Mouse (Mus musculus) heart, embryonic 13.5 days (tissue): ENCODE data around the gene Col9a2. TPM values are rescaled to one million over a fixed set of nuclear protein-coding genes. Genes with fewer than 3 reads are reported as not detected.

Experiments
- ATAC-seq: fragments of 200-750 bp; cut with Nextera tagmentation; 2 replicates; pipeline ENCODE4 v1.8.0; 2017; ENCODE audit warnings: moderate TSS enrichment; ENCODE audit not compliant: insufficient number of reproducible peaks, low FRiP score, low TSS enrichment; ENCODE audit errors: extremely low read depth
- H3K27ac ChIP-seq: fragments of 300-500 bp; sonication (generic); replicated peaks from 2 replicates; pipeline ENCODE4 v1.5.1; 2015; ENCODE audit warnings: moderate library complexity, mild to moderate bottlenecking, inconsistent platforms
- H3K27me3 ChIP-seq: fragments of 300-500 bp; sonication (generic); replicated peaks from 2 replicates; pipeline ENCODE4 v1.6.1; 2015; ENCODE audit warnings: mild to moderate bottlenecking, inconsistent platforms
- H3K36me3 ChIP-seq: fragments of 300-500 bp; sonication (generic); 2 replicates; pipeline ENCODE4 v1.6.1; 2015; ENCODE audit warnings: mild to moderate bottlenecking, inconsistent platforms
- H3K4me1 ChIP-seq: fragments of 300-500 bp; sonication (generic); 2 replicates; pipeline ENCODE4 v1.6.1; 2015; ENCODE audit warnings: inconsistent platforms
- H3K4me2 ChIP-seq: fragments of 300-500 bp; sonication (generic); 2 replicates; pipeline ENCODE4 v1.6.1; 2015; ENCODE audit warnings: inconsistent platforms, mild to moderate bottlenecking, moderate library complexity
- H3K4me3 ChIP-seq: fragments of 300-500 bp; sonication (generic); 2 replicates; pipeline ENCODE4 v1.5.1; 2015; ENCODE audit warnings: moderate library complexity, mild to moderate bottlenecking, inconsistent platforms
- H3K9ac ChIP-seq: fragments of 300-500 bp; sonication (generic); 2 replicates; pipeline ENCODE4 v1.6.1; 2015; ENCODE audit warnings: inconsistent platforms, mild to moderate bottlenecking, moderate library complexity
- H3K9me3 ChIP-seq: fragments of 300-500 bp; sonication (generic); 2 replicates; pipeline ENCODE4 v1.6.1; 2016; ENCODE audit warnings: inconsistent platforms
- WGBS: fragments of 180-500 bp; shearing (Covaris S2); methylation state at CpG from one replicate; pipeline ENCODE4 v1.1.7; 2015; ENCODE audit warnings: mixed read lengths; 5-methylcytosine and 5-hydroxymethylcytosine counted together
- polyA plus RNA-seq: library from polyadenylated mRNA; unstranded; fragments of >200 nt; fragmentation: Nextera tagmentation; extraction: Ambion mirVana; gene quantifications from 2 replicates; pipeline ENCODE4 v1.2.1, GENCODE M21; 2015

The Col9a2 gene
- polyA plus RNA-seq, 1 experiment from 2014 or later: 7.9 TPM

GRCm38 (mm10) chr4:121023941-121024340 lies 15.2 kb upstream of the Col9a2 start:
- H3K27me3 ChIP-seq: no peaks in the 10 kb centered on the region
- H3K4me2 ChIP-seq: no peak overlapping the region
- H3K9me3 ChIP-seq: no peaks in the 10 kb centered on the region
- no peak for ATAC-seq
- H3K4me3 ChIP-seq: no peak overlapping the region
- no peak overlapping the region for H3K27ac ChIP-seq
- no peaks in the 10 kb centered on the region for H3K36me3 ChIP-seq
- H3K4me1 ChIP-seq: peaks cover 34% of the 10 kb centered on the region
- WGBS: 72% methylated on average over 2 of the region's 2 CpGs
- H3K9ac ChIP-seq: no peak overlapping the region

GRCm38 (mm10) chr4:121025681-121026080 lies 13.5 kb upstream of the Col9a2 start:
- no peak for ATAC-seq
- Histone ChIP-seq H3K4me2 (no peak overlapping the region), H3K27ac (no peak overlapping the region), H3K4me1 (peaks cover 18% of the 10 kb centered on the region), H3K9ac (no peak overlapping the region), H3K9me3 (no peaks in the 10 kb centered on the region), H3K27me3 (no peaks in the 10 kb centered on the region), H3K4me3 (no peak overlapping the region), H3K36me3 (no peaks in the 10 kb centered on the region)
- 50% methylated on average over 2 of the region's 2 CpGs for WGBS

- ATAC-seq: no peak
- Histone ChIP-seq H3K9me3 (no peaks in the 10 kb centered on the region), H3K4me3 (no peak overlapping the region), H3K4me1 (0 out of 2 replicates have a peak, but pooled peaks cover 3% of the 10 kb centered on the region), H3K27me3 (no peaks in the 10 kb centered on the region), H3K36me3 (no peaks in the 10 kb centered on the region), H3K4me2 (no peak overlapping the region), H3K9ac (no peak overlapping the region), H3K27ac (no peak overlapping the region)
- WGBS: 56% methylated on average over 1 of the region's 1 CpGs
Observed at GRCm38 (mm10) chr4:121028146-121028545, 11.0 kb upstream of the Col9a2 start.

GRCm38 (mm10) chr4:121028659-121029392 lies 10.4 kb upstream of the Col9a2 start:
- WGBS: 29% methylated on average over 14 of the region's 14 CpGs
- no peak overlapping the region for H3K9ac ChIP-seq
- no peaks in the 10 kb centered on the region for H3K36me3 ChIP-seq
- H3K4me3 ChIP-seq: no peak overlapping the region
- no peak for ATAC-seq
- H3K4me1 ChIP-seq: 0 out of 2 replicates have a peak, but pooled peaks cover 4% of the 10 kb centered on the region
- no peak overlapping the region for H3K27ac ChIP-seq
- no peaks in the 10 kb centered on the region for H3K27me3 ChIP-seq
- H3K4me2 ChIP-seq: no peak overlapping the region
- no peaks in the 10 kb centered on the region for H3K9me3 ChIP-seq

- WGBS: 72% methylated on average over 3 of the region's 3 CpGs
- no peak for ATAC-seq
Observed at GRCm38 (mm10) chr4:121029632-121030031, 9.6 kb upstream of the Col9a2 start.

GRCm38 (mm10) chr4:121031440-121031839 lies 7.7 kb upstream of the Col9a2 start:
- Histone ChIP-seq H3K27ac (no peak overlapping the region), H3K4me1 (0 out of 2 replicates have a peak, but pooled peaks cover 4% of the 10 kb centered on the region), H3K4me2 (no peak overlapping the region), H3K9ac (no peak overlapping the region), H3K9me3 (no peaks in the 10 kb centered on the region), H3K4me3 (no peak overlapping the region), H3K27me3 (no peaks in the 10 kb centered on the region), H3K36me3 (no peaks in the 10 kb centered on the region)
- ATAC-seq: no peak
- 56% methylated on average over 4 of the region's 4 CpGs for WGBS

More at GRCm38 (mm10) chr4:121029632-121030031, 9.6 kb upstream of the Col9a2 start:
- Histone ChIP-seq H3K4me2 (no peak overlapping the region), H3K9me3 (no peaks in the 10 kb centered on the region), H3K36me3 (no peaks in the 10 kb centered on the region), H3K4me1 (0 out of 2 replicates have a peak, but pooled peaks cover 4% of the 10 kb centered on the region), H3K4me3 (no peak overlapping the region), H3K27me3 (no peaks in the 10 kb centered on the region), H3K27ac (no peak overlapping the region), H3K9ac (no peak overlapping the region)

GRCm38 (mm10) chr4:121033006-121033405 lies 6.2 kb upstream of the Col9a2 start:
- Histone ChIP-seq H3K4me1 (0 out of 2 replicates have a peak, but pooled peaks cover 4% of the 10 kb centered on the region), H3K9me3 (no peaks in the 10 kb centered on the region), H3K27me3 (peaks cover 4% of the 10 kb centered on the region), H3K27ac (no peak overlapping the region), H3K4me3 (no peak overlapping the region), H3K9ac (no peak overlapping the region), H3K36me3 (no peaks in the 10 kb centered on the region), H3K4me2 (no peak overlapping the region)
- no peak for ATAC-seq
- whole genome bisulfite sequencing: 67% methylated on average over 2 of the region's 2 CpGs

GRCm38 (mm10) chr4:121040323-121040722 lies 1.1 kb downstream of the Col9a2 start:
- Histone ChIP-seq H3K4me2 (peak overlapping the region; percentile 90), H3K27ac (peak overlapping the region; percentile 81; the same call in 1 of the 2 replicates), H3K4me3 (peak overlapping the region; percentile 57), H3K27me3 (peaks cover 32% of the 10 kb centered on the region), H3K36me3 (no peaks in the 10 kb centered on the region), H3K9ac (peak overlapping the region; percentile 79), H3K4me1 (peaks cover 36% of the 10 kb centered on the region), H3K9me3 (no peaks in the 10 kb centered on the region)
- WGBS: 59% methylated on average over 14 of the region's 14 CpGs
- ATAC-seq: no peak

GRCm38 (mm10) chr4:121040897-121041671 lies 1.9 kb downstream of the Col9a2 start:
- 12% methylated on average over 18 of the region's 18 CpGs for WGBS
- H3K4me3 ChIP-seq: peak overlapping the region; percentile 19; the same call in 1 of the 2 replicates

GRCm38 (mm10) chr4:121042472-121042871 lies 3.3 kb downstream of the Col9a2 start:
- Histone ChIP-seq H3K27ac (no peak overlapping the region), H3K4me1 (peaks cover 36% of the 10 kb centered on the region)

More at GRCm38 (mm10) chr4:121040897-121041671, 1.9 kb downstream of the Col9a2 start:
- Histone ChIP-seq H3K27me3 (peaks cover 32% of the 10 kb centered on the region), H3K4me1 (peaks cover 36% of the 10 kb centered on the region), H3K4me2 (peak overlapping the region; percentile 90), H3K36me3 (no peaks in the 10 kb centered on the region), H3K9ac (peak overlapping the region; percentile 71), H3K27ac (peak overlapping the region; percentile 81), H3K9me3 (no peaks in the 10 kb centered on the region)
- peak; percentile 37; the same call in 1 of the 2 replicates for ATAC-seq

GRCm38 (mm10) chr4:121042946-121043345 lies 3.8 kb downstream of the Col9a2 start:
- Histone ChIP-seq H3K4me3 (no peak overlapping the region), H3K4me2 (no peak overlapping the region), H3K36me3 (no peaks in the 10 kb centered on the region), H3K27ac (no peak overlapping the region), H3K9me3 (no peaks in the 10 kb centered on the region), H3K4me1 (peaks cover 36% of the 10 kb centered on the region), H3K9ac (no peak overlapping the region), H3K27me3 (peaks cover 29% of the 10 kb centered on the region)
- WGBS: 61% methylated on average over 3 of the region's 3 CpGs
- ATAC-seq: no peak

More at GRCm38 (mm10) chr4:121042472-121042871, 3.3 kb downstream of the Col9a2 start:
- ATAC-seq: no peak
- Histone ChIP-seq H3K9ac (no peak overlapping the region), H3K36me3 (no peaks in the 10 kb centered on the region), H3K4me3 (no peak overlapping the region), H3K4me2 (no peak overlapping the region), H3K9me3 (no peaks in the 10 kb centered on the region), H3K27me3 (peaks cover 32% of the 10 kb centered on the region)
- WGBS: 53% methylated on average over 5 of the region's 5 CpGs
